ENCODE assay signal across 8 mouse cellular contexts in genomic region chr10:121206002-121206742, GRCm38 (mm10).
DNase-seq lines count a peak whose midpoint lies in the region; ATAC-seq and TF ChIP-seq lines count a peak whose summit lies in the region.

No protein-coding gene starts in this region.

- CTCF ChIA-PET in Patski (lab: Charles Lee) = no interaction called here

- 0 out of 2 replicates have a peak overlapping the region, but pooled peaks have one; percentile 2 for H3K4me3 ChIP-seq in midbrain, embryonic 10.5 days
- no peak overlapping the region for H3K4me3 ChIP-seq in stomach, embryonic 14.5 days (ENCODE audit: low read depth, low read length)

- ATAC-seq in Patski = no peak
- peak; percentile 23; the same call in 1 of the 2 replicates for ATAC-seq in stomach, embryonic 14.5 days (ENCODE audit: insufficient number of reproducible peaks, insufficient read depth, low FRiP score, low read depth)

- WGBS in midbrain, embryonic 10.5 days = 16% methylated on average over 15 of the region's 15 CpGs
- 36% methylated on average over 15 of the region's 15 CpGs for WGBS in stomach, embryonic 14.5 days

- H3K4me1 ChIP-seq in midbrain, embryonic 10.5 days = peaks cover 18% of the 10 kb centered on the region
- 0 out of 2 replicates have a peak, but pooled peaks cover 3% of the 10 kb centered on the region for H3K4me1 ChIP-seq in stomach, embryonic 14.5 days (ENCODE audit: control insufficient read depth, insufficient read depth, low read length)

- no peak for TF ChIP-seq CTCF in Patski (IDR thresholded peaks at IDR 0.05)

- no peaks in the 10 kb centered on the region for H3K9me3 ChIP-seq in midbrain, embryonic 10.5 days (replicated peaks)
- H3K9me3 ChIP-seq in stomach, embryonic 14.5 days (ENCODE audit: control insufficient read depth, low read depth, low read length) = no peaks in the 10 kb centered on the region

- H3K27me3 ChIP-seq in Patski = no peaks in the 10 kb centered on the region
- H3K27me3 ChIP-seq in midbrain, embryonic 10.5 days (ENCODE audit: low read depth, poor library complexity, severe bottlenecking) = peaks cover 50% of the 10 kb centered on the region
- no peaks in the 10 kb centered on the region for H3K27me3 ChIP-seq in stomach, embryonic 14.5 days (ENCODE audit: control insufficient read depth, insufficient read depth, low read length)

- no peaks in the 10 kb centered on the region for H3K36me3 ChIP-seq in midbrain, embryonic 10.5 days
- no peaks in the 10 kb centered on the region for H3K36me3 ChIP-seq in stomach, embryonic 14.5 days (ENCODE audit: control insufficient read depth, insufficient read depth, low read length)

- H3K27ac ChIP-seq in midbrain, embryonic 10.5 days (replicated peaks) = peak overlapping the region; percentile 74
- H3K27ac ChIP-seq in stomach, embryonic 14.5 days (ENCODE audit: low read length) = 0 out of 2 replicates have a peak overlapping the region, but pooled peaks have one; percentile 13

- POLR2A ChIA-PET in Patski (lab: Charles Lee) = no interaction called here

- in situ Hi-C loops in Patski (cut with MboI; ENCODE audit: low pct_unique_long_range_greater_than_20kb) = no loop called here

- peak; percentile 20 for DNase-seq in Patski (ENCODE audit: low read depth, low spot score)
- DNase-seq in cerebellum, postnatal 25 days = peak; percentile 45 to 71
- peak; percentile 54 to 64 for DNase-seq in frontal cortex, postnatal 36 days (ENCODE audit: low spot score in 2 of 2)
- DNase-seq in kidney, adult 11 months = peak; percentile 76
- peak; percentile 22 to 53 for DNase-seq in left cerebral cortex, adult 8-10 months (ENCODE audit: low spot score in 2 of 2)
- peak; percentile 65 for DNase-seq in midbrain, embryonic 10.5 days (ENCODE audit: low spot score)
- DNase-seq in urinary bladder, postnatal 36 days (ENCODE audit: low spot score in 2 of 2) = no peak

- no peak overlapping the region for H3K9ac ChIP-seq in stomach, embryonic 14.5 days (replicated peaks; ENCODE audit: low read depth, low read length)

- no peak overlapping the region for H3K4me2 ChIP-seq in stomach, embryonic 14.5 days (replicated peaks; ENCODE audit: low read depth, low read length)

Comparison
In these comparisons a context has a peak if more than half of its experiments do, and no peak if none do; other contexts are left out.
1. DNase-seq: peak in Patski (single experiment), cerebellum, postnatal 25 days (2 of 2), frontal cortex, postnatal 36 days (2 of 2), kidney, adult 11 months (single experiment), left cerebral cortex, adult 8-10 months (2 of 2) and midbrain, embryonic 10.5 days (single experiment); none in urinary bladder, postnatal 36 days (0 of 2).